ENCODE assay signal across 21 mouse cellular contexts in the genomic region with DNA sequence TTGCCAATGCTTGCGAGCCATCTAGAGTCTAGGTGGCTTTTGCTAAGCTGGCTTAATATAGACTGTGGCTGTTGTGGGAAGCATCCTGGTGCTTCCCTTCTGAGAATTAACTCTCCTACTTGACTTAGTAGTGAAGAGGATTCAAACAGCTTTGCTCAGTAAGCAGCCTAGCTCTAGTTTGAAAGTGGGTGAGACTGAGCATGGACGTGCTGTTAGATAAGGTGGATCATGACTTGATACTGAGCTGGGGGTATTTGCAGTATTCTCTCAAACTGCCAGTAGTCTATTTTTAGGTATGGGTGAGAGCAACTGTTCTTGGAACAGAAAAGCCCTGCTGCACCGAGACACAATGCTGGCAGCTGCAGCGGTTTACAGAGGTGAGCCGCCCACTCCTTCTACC. TPM values are rescaled to one million over a fixed set of nuclear protein-coding genes. Genes with fewer than 3 reads are reported as not detected.
DNase-seq lines count a peak whose midpoint lies in the region; ATAC-seq and TF ChIP-seq lines count a peak whose summit lies in the region.
"Had no signal": no experiment of that assay in that cellular context is flagged by ENCODE, and none has a peak within 500 bp of the region (broad histone marks: within the 10 kb centered on the region; RNA-seq: fewer than 3 reads in every experiment).

No protein-coding gene starts in this region.

- TF ChIP-seq EP300 in stomach, postnatal 0 days (optimal IDR thresholded peaks at IDR 0.05) = no peak

- peaks cover 4% of the 10 kb centered on the region; the same call in 1 of the 2 replicates for H3K36me3 ChIP-seq in heart, embryonic 11.5 days (ENCODE audit: control insufficient read depth, insufficient read depth, low read length)
- H3K36me3 ChIP-seq in liver, embryonic 16.5 days (ENCODE audit: control insufficient read depth, insufficient read depth) = no peaks in the 10 kb centered on the region
- H3K36me3 ChIP-seq in midbrain, embryonic 16.5 days (ENCODE audit: control insufficient read depth, insufficient read depth, low read length) = peaks cover 16% of the 10 kb centered on the region
- peaks cover 14% of the 10 kb centered on the region; the same call in 1 of the 2 replicates for H3K36me3 ChIP-seq in stomach, postnatal 0 days (ENCODE audit: control insufficient read depth, insufficient read depth, low read length)

- H3K27ac ChIP-seq in heart, embryonic 11.5 days (ENCODE audit: low read depth, low read length) = peak overlapping the region; percentile 78
- no peak overlapping the region for H3K27ac ChIP-seq in liver, embryonic 16.5 days (ENCODE audit: low read length)
- H3K27ac ChIP-seq in midbrain, embryonic 16.5 days (ENCODE audit: low read length) = no peak overlapping the region
- no peak overlapping the region for H3K27ac ChIP-seq in stomach, postnatal 0 days (replicated peaks)
- H3K27ac ChIP-seq: embryonic facial prominence, embryonic 10.5 days; hindbrain, embryonic 13.5 days; limb, embryonic 13.5 days; neural tube, embryonic 13.5 days had no signal

- 50% methylated on average over 5 of the region's 5 CpGs for WGBS in heart, embryonic 11.5 days (ENCODE audit: insufficient replicate concordance)
- WGBS in liver, embryonic 16.5 days (ENCODE audit: insufficient replicate concordance) = 35% methylated on average over 5 of the region's 5 CpGs
- 91% methylated on average over 5 of the region's 5 CpGs for WGBS in midbrain, embryonic 16.5 days
- 76% methylated on average over 5 of the region's 5 CpGs for WGBS in stomach, postnatal 0 days

- TF ChIP-seq CTCF in stomach, postnatal 0 days (IDR thresholded peaks at IDR 0.05; ENCODE audit: low read depth) = no peak

- no peak overlapping the region for H3K9ac ChIP-seq in heart, embryonic 11.5 days (ENCODE audit: low read depth, low read length)
- no peak overlapping the region for H3K9ac ChIP-seq in liver, embryonic 16.5 days (ENCODE audit: low read depth, low read length)
- no peak overlapping the region for H3K9ac ChIP-seq in midbrain, embryonic 16.5 days (ENCODE audit: low read depth, low read length)
- no peak overlapping the region for H3K9ac ChIP-seq in stomach, postnatal 0 days (ENCODE audit: low read length)
- H3K9ac ChIP-seq: hindbrain, embryonic 13.5 days; limb, embryonic 13.5 days; neural tube, embryonic 13.5 days had no signal

- DNase-seq in layer of hippocampus, adult 18-20 months (ENCODE audit: low spot score in 2 of 2) = peak; percentile 7 to 19
- DNase-seq in layer of hippocampus, adult 11-12 months (ENCODE audit: low spot score) = no peak
- DNase-seq in brain, adult 2 months (ENCODE audit: low read depth, low spot score) = peak; percentile 75
- no peak for DNase-seq in cerebellum, adult 18-20 months
- no peak for DNase-seq in stomach, postnatal 0 days (ENCODE audit: low spot score)
- DNase-seq: cerebellum, adult 8-10 months; lung, postnatal 14 days; midbrain, embryonic 14.5 days; right cerebral cortex, postnatal 4 days had no signal

- H3K27me3 ChIP-seq in heart, embryonic 11.5 days (ENCODE audit: control insufficient read depth, insufficient read depth, low read length) = no peaks in the 10 kb centered on the region
- H3K27me3 ChIP-seq in liver, embryonic 16.5 days (ENCODE audit: control insufficient read depth, insufficient read depth, low read depth, low read length) = no peaks in the 10 kb centered on the region
- no peaks in the 10 kb centered on the region for H3K27me3 ChIP-seq in midbrain, embryonic 16.5 days (ENCODE audit: control insufficient read depth, insufficient read depth, low read depth, low read length)
- no peaks in the 10 kb centered on the region for H3K27me3 ChIP-seq in stomach, postnatal 0 days (ENCODE audit: control insufficient read depth, insufficient read depth, low read length)
- H3K27me3 ChIP-seq: hindbrain, embryonic 13.5 days; limb, embryonic 13.5 days; neural tube, embryonic 13.5 days had no signal

- peak; percentile 41 for ATAC-seq in heart, embryonic 11.5 days (replicated peaks; ENCODE audit: insufficient number of reproducible peaks, low FRiP score, low TSS enrichment)
- ATAC-seq in liver, embryonic 16.5 days (ENCODE audit: low read depth) = 0 out of 2 replicates have a peak, but pooled peaks have one; percentile 11
- no peak for ATAC-seq in midbrain, embryonic 16.5 days
- ATAC-seq in stomach, postnatal 0 days (ENCODE audit: low FRiP score, low TSS enrichment) = no peak
- ATAC-seq: intestine, postnatal 0 days had no signal

- peaks cover 3% of the 10 kb centered on the region; the same call in 1 of the 2 replicates for H3K4me1 ChIP-seq in heart, embryonic 11.5 days (ENCODE audit: control insufficient read depth, insufficient read depth, low read length)
- no peaks in the 10 kb centered on the region for H3K4me1 ChIP-seq in liver, embryonic 16.5 days (ENCODE audit: control insufficient read depth, low read depth, low read length)
- no peaks in the 10 kb centered on the region for H3K4me1 ChIP-seq in midbrain, embryonic 16.5 days (ENCODE audit: control insufficient read depth, insufficient read depth, low read length)
- no peaks in the 10 kb centered on the region for H3K4me1 ChIP-seq in stomach, postnatal 0 days (replicated peaks; ENCODE audit: control insufficient read depth, insufficient read depth)
- H3K4me1 ChIP-seq: embryonic facial prominence, embryonic 10.5 days; hindbrain, embryonic 13.5 days; limb, embryonic 13.5 days; neural tube, embryonic 13.5 days had no signal

- H3K9me3 ChIP-seq in heart, embryonic 11.5 days (replicated peaks; ENCODE audit: control insufficient read depth, low read length) = no peaks in the 10 kb centered on the region
- H3K9me3 ChIP-seq in liver, embryonic 16.5 days (replicated peaks; ENCODE audit: control insufficient read depth, low read length) = no peaks in the 10 kb centered on the region
- H3K9me3 ChIP-seq in midbrain, embryonic 16.5 days (replicated peaks; ENCODE audit: control insufficient read depth, low read length, poor library complexity, severe bottlenecking) = no peaks in the 10 kb centered on the region
- H3K9me3 ChIP-seq in stomach, postnatal 0 days (ENCODE audit: control insufficient read depth, low read length) = no peaks in the 10 kb centered on the region
- H3K9me3 ChIP-seq: embryonic facial prominence, embryonic 10.5 days; G1E; hindbrain, embryonic 13.5 days; limb, embryonic 13.5 days; neural tube, embryonic 13.5 days had no signal

- peak overlapping the region; percentile 40 for H3K4me2 ChIP-seq in heart, embryonic 11.5 days
- no peak overlapping the region for H3K4me2 ChIP-seq in liver, embryonic 16.5 days (ENCODE audit: low read depth, low read length)
- no peak overlapping the region for H3K4me2 ChIP-seq in midbrain, embryonic 16.5 days (ENCODE audit: low read length)
- H3K4me2 ChIP-seq in stomach, postnatal 0 days (replicated peaks; ENCODE audit: low read depth) = no peak overlapping the region
- H3K4me2 ChIP-seq: hindbrain, embryonic 13.5 days; limb, embryonic 13.5 days; neural tube, embryonic 13.5 days had no signal

- no peak overlapping the region for H3K4me3 ChIP-seq in heart, embryonic 11.5 days (ENCODE audit: low read depth, low read length)
- H3K4me3 ChIP-seq in liver, embryonic 16.5 days (ENCODE audit: low read depth, low read length) = no peak overlapping the region
- no peak overlapping the region for H3K4me3 ChIP-seq in midbrain, embryonic 16.5 days (ENCODE audit: low read depth, low read length)
- no peak overlapping the region for H3K4me3 ChIP-seq in stomach, postnatal 0 days (ENCODE audit: low read depth, low read length)
- H3K4me3 ChIP-seq: embryonic facial prominence, embryonic 10.5 days; hindbrain, embryonic 13.5 days; limb, embryonic 13.5 days; neural tube, embryonic 13.5 days had no signal

RNA-seq across cellular contexts. Expression of gene Ndufaf5, which starts 32.1 kb away (rescaled TPM):
- total RNA-seq in layer of hippocampus, adult 18-20 months (2021) = 10 to 100 TPM; 46.5 to 48.4 TPM
- 36.1 and 37.6 TPM in 2 replicates for polyA plus RNA-seq in heart, embryonic 11.5 days (2014; fragmentation: Nextera tagmentation; extraction: Ambion mirVana)
- 5.9 and 6.6 TPM in 2 replicates for polyA plus RNA-seq in liver, embryonic 16.5 days (2015; fragmentation: Nextera tagmentation; extraction: Ambion mirVana)
- polyA plus RNA-seq in midbrain, embryonic 16.5 days (2015; fragmentation: Nextera tagmentation; extraction: Ambion mirVana) = 53.2 and 62.6 TPM in 2 replicates
- 15.2 and 16.8 TPM in 2 replicates for polyA plus RNA-seq in stomach, postnatal 0 days (2015; fragmentation: Nextera tagmentation; extraction: Ambion mirVana)

RNA-seq across cellular contexts. Expression of gene Esf1, which starts 32.2 kb away (rescaled TPM):
- 10 to 100 TPM; 18.4 to 21.0 TPM for total RNA-seq in layer of hippocampus, adult 18-20 months (2021)
- 20.7 and 21.5 TPM in 2 replicates for polyA plus RNA-seq in heart, embryonic 11.5 days (2014; fragmentation: Nextera tagmentation; extraction: Ambion mirVana)
- 7.5 and 8.9 TPM in 2 replicates for polyA plus RNA-seq in liver, embryonic 16.5 days (2015; fragmentation: Nextera tagmentation; extraction: Ambion mirVana)
- 15.6 and 16.4 TPM in 2 replicates for polyA plus RNA-seq in midbrain, embryonic 16.5 days (2015; fragmentation: Nextera tagmentation; extraction: Ambion mirVana)
- 13.7 and 14.1 TPM in 2 replicates for polyA plus RNA-seq in stomach, postnatal 0 days (2015; fragmentation: Nextera tagmentation; extraction: Ambion mirVana)

RNA-seq across cellular contexts. Expression of gene Gm17374, which starts 50.7 kb away (rescaled TPM):
- not detected for total RNA-seq in layer of hippocampus, adult 18-20 months (2021)
- polyA plus RNA-seq in heart, embryonic 11.5 days (2014; fragmentation: Nextera tagmentation; extraction: Ambion mirVana) = not detected in 2 replicates
- polyA plus RNA-seq in liver, embryonic 16.5 days (2015; fragmentation: Nextera tagmentation; extraction: Ambion mirVana) = not detected in 2 replicates
- polyA plus RNA-seq in midbrain, embryonic 16.5 days (2015; fragmentation: Nextera tagmentation; extraction: Ambion mirVana) = not detected in 2 replicates
- polyA plus RNA-seq in stomach, postnatal 0 days (2015; fragmentation: Nextera tagmentation; extraction: Ambion mirVana) = not detected in 2 replicates
- total RNA-seq: G1E; layer of hippocampus, adult 8-10 months had no signal
- polyA plus RNA-seq: C2C12; embryonic facial prominence, embryonic 10.5 days; G1E; hindbrain, embryonic 13.5 days; intestine, postnatal 0 days; limb, embryonic 13.5 days; midbrain, embryonic 14.5 days; neural tube, embryonic 13.5 days; stomach, embryonic 16.5 days had no signal

Comparison
In these comparisons a context has a peak if more than half of its experiments do, and no peak if none do; other contexts are left out.
1. DNase-seq: peak in layer of hippocampus, adult 18-20 months (2 of 2) and brain, adult 2 months (single experiment); none in layer of hippocampus, adult 11-12 months (single experiment), cerebellum, adult 18-20 months (0 of 2) and stomach, postnatal 0 days (single experiment).
2. ATAC-seq: peak in heart, embryonic 11.5 days (single experiment) and liver, embryonic 16.5 days (single experiment); none in midbrain, embryonic 16.5 days (single experiment) and stomach, postnatal 0 days (single experiment).